Mouse (Mus musculus) heart, embryonic 13.5 days (tissue): ENCODE measurements around the gene Gpr31b. TPM values are rescaled to one million over a fixed set of nuclear protein-coding genes. Genes with fewer than 3 reads are reported as not detected.
"Not testable (repeated sequence)": the region's sequence is repeated elsewhere in the genome, so short reads cannot be mapped to it uniquely, and the experiment has no call there.

Experiments
- ATAC-seq: fragments of 200-750 bp; cut with Nextera tagmentation; 2 replicates; pipeline ENCODE4 v1.8.0; 2017; ENCODE audit warnings: moderate TSS enrichment; ENCODE audit not compliant: insufficient number of reproducible peaks, low FRiP score, low TSS enrichment; ENCODE audit errors: extremely low read depth
- H3K27ac ChIP-seq: fragments of 300-500 bp; sonication (generic); replicated peaks from 2 replicates; pipeline ENCODE4 v1.5.1; 2015; ENCODE audit warnings: moderate library complexity, mild to moderate bottlenecking, inconsistent platforms
- H3K27me3 ChIP-seq: fragments of 300-500 bp; sonication (generic); replicated peaks from 2 replicates; pipeline ENCODE4 v1.6.1; 2015; ENCODE audit warnings: mild to moderate bottlenecking, inconsistent platforms
- H3K36me3 ChIP-seq: fragments of 300-500 bp; sonication (generic); 2 replicates; pipeline ENCODE4 v1.6.1; 2015; ENCODE audit warnings: mild to moderate bottlenecking, inconsistent platforms
- H3K4me1 ChIP-seq: fragments of 300-500 bp; sonication (generic); 2 replicates; pipeline ENCODE4 v1.6.1; 2015; ENCODE audit warnings: inconsistent platforms
- H3K4me2 ChIP-seq: fragments of 300-500 bp; sonication (generic); 2 replicates; pipeline ENCODE4 v1.6.1; 2015; ENCODE audit warnings: inconsistent platforms, mild to moderate bottlenecking, moderate library complexity
- H3K4me3 ChIP-seq: fragments of 300-500 bp; sonication (generic); 2 replicates; pipeline ENCODE4 v1.5.1; 2015; ENCODE audit warnings: moderate library complexity, mild to moderate bottlenecking, inconsistent platforms
- H3K9ac ChIP-seq: fragments of 300-500 bp; sonication (generic); 2 replicates; pipeline ENCODE4 v1.6.1; 2015; ENCODE audit warnings: inconsistent platforms, mild to moderate bottlenecking, moderate library complexity
- H3K9me3 ChIP-seq: fragments of 300-500 bp; sonication (generic); 2 replicates; pipeline ENCODE4 v1.6.1; 2016; ENCODE audit warnings: inconsistent platforms
- WGBS: fragments of 180-500 bp; shearing (Covaris S2); methylation state at CpG from one replicate; pipeline ENCODE4 v1.1.7; 2015; ENCODE audit warnings: mixed read lengths; 5-methylcytosine and 5-hydroxymethylcytosine counted together
- polyA plus RNA-seq: library from polyadenylated mRNA; unstranded; fragments of >200 nt; fragmentation: Nextera tagmentation; extraction: Ambion mirVana; gene quantifications from 2 replicates; pipeline ENCODE4 v1.2.1, GENCODE M21; 2015

Gene Gpr31b
- polyA plus RNA-seq, 1 experiment from 2014 or later, result not detected

DNA sequence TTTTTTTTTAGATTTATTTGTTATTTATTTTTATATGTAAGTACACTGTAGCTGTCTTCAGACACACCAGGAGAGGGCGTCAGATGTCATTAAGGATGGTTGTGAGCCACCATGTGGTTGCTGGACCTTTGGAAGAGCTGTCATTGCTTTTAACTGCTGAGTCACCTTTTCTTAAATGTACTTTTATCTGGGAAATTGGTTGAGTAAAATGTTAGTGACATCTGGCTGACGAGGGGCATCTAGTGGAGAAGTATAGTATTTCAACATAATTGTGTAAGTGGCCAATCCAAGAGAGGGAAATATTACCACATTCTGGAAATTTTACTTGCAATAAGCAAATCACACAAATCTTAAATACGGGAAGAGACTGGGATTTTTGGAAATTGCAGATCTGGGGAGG, 42.2 kb downstream of the Gpr31b start:
- Histone ChIP-seq H3K4me3 (no peak overlapping the region), H3K9ac (no peak overlapping the region), H3K27me3 (no peaks in the 10 kb centered on the region), H3K4me1 (peaks cover 21% of the 10 kb centered on the region), H3K4me2 (peak overlapping the region; percentile 90; the same call in 1 of the 2 replicates), H3K36me3 (peaks cover 46% of the 10 kb centered on the region), H3K9me3 (no peaks in the 10 kb centered on the region), H3K27ac (no peak overlapping the region)
- no peak for ATAC-seq
- WGBS, result 46% methylated on average over 3 of the region's 3 CpGs

GRCm38 (mm10) chr17:13008528-13008927, 43.6 kb downstream of the Gpr31b start:
- no peaks in the 10 kb centered on the region for H3K27me3 ChIP-seq

DNA sequence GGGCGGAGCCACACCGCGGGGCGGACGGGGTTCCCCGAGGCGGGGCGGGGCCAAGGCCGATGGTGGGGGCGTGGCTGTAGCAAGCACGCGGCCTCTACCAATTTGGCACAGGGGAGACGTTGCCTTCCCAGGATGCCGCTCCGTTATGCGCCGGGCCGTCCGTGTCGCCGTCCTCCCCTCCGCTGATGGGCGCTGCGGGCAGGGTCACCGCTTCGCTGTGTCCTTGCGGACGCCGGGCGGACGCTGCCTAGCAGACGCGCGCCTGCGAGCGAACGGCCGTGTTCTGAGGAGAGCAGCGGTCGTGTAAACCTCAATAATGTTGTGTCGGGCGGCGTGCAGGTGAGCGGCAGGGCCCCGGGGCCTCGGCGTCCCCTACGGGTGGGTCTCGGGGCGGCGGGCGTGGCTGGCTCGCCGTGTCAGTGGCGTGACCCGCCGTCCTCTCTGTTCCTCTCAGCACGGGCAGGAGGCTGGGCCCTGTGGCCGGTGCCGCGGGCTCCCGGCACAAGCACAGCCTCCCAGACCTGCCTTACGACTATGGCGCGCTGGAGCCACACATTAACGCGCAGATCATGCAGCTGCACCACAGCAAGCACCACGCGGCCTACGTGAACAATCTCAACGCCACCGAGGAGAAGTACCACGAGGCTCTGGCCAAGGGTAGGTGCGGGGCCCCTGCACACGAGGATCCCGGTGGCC, 44.2 kb downstream of the Gpr31b start:
- ATAC-seq, result peak; percentile 97
- H3K27me3 ChIP-seq, result no peaks in the 10 kb centered on the region
- H3K4me1 ChIP-seq, result peaks cover 21% of the 10 kb centered on the region
- H3K27ac ChIP-seq, result peak overlapping the region; percentile 98
- peak overlapping the region; percentile 94 for H3K9ac ChIP-seq
- H3K4me2 ChIP-seq, result peak overlapping the region; percentile 90
- under 1% methylated on average over 74 of the region's 76 CpGs for WGBS
- no peaks in the 10 kb centered on the region for H3K9me3 ChIP-seq
- H3K4me3 ChIP-seq, result peak overlapping the region; percentile 95
- H3K36me3 ChIP-seq, result peaks cover 26% of the 10 kb centered on the region

More at GRCm38 (mm10) chr17:13008528-13008927, 43.6 kb downstream of the Gpr31b start:
- WGBS, result 2% methylated on average over 10 of the region's 10 CpGs
- ATAC-seq, result no peak
- Histone ChIP-seq H3K4me2 (peak overlapping the region; percentile 90), H3K4me3 (peak overlapping the region; percentile 95), H3K36me3 (peaks cover 33% of the 10 kb centered on the region), H3K4me1 (peaks cover 21% of the 10 kb centered on the region), H3K9me3 (no peaks in the 10 kb centered on the region), H3K27ac (peak overlapping the region; percentile 98), H3K9ac (peak overlapping the region; percentile 94)

DNA sequence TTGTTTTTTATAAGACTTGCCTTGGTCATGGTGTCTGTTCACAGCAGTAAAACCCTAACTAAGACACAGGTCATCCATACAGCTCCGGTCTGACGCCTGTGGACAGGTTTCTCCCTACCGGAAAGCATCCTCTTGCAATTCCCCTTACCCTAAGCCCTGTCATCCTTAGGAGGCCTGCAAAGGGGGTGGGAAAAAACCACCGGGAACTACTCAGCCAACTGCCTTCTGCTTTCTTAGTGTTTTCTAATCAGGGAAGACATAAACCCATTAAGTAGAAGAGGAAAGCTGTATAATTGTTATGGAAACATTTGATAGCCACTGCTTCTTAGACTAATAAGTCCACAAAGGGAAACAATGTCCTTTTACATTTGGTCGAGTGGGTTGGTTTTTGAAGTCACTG, 45.1 kb downstream of the Gpr31b start:
- H3K4me1 ChIP-seq, result peaks cover 21% of the 10 kb centered on the region
- peaks cover 17% of the 10 kb centered on the region for H3K36me3 ChIP-seq
- ATAC-seq, result no peak
- H3K9me3 ChIP-seq, result no peaks in the 10 kb centered on the region
- H3K9ac ChIP-seq, result peak overlapping the region; percentile 80
- WGBS, result 52% methylated on average over 5 of the region's 5 CpGs
- H3K4me3 ChIP-seq, result peak overlapping the region; percentile 95
- peak overlapping the region; percentile 85 for H3K27ac ChIP-seq
- H3K4me2 ChIP-seq, result peak overlapping the region; percentile 90
- no peaks in the 10 kb centered on the region for H3K27me3 ChIP-seq

GRCm38 (mm10) chr17:13006546-13006945, 45.5 kb downstream of the Gpr31b start, which contains the start of gene Sod2:
Sod2 (plus strand) TSS chr17:13006846.
- not testable (repeated sequence) for ATAC-seq, H3K9me3 ChIP-seq, H3K27me3 ChIP-seq
- H3K4me1 ChIP-seq, result peaks cover 21% of the 10 kb centered on the region
- WGBS, result 85% methylated on average over 2 of the region's 2 CpGs
- peaks cover 13% of the 10 kb centered on the region for H3K36me3 ChIP-seq
- peak within 1 kb of the TSS; percentile 95 for H3K4me3 ChIP-seq
- peak within 1 kb of the TSS; percentile 80 for H3K9ac ChIP-seq
- peak within 1 kb of the TSS; percentile 90 for H3K4me2 ChIP-seq
- peak within 1 kb of the TSS; percentile 85 for H3K27ac ChIP-seq

DNA sequence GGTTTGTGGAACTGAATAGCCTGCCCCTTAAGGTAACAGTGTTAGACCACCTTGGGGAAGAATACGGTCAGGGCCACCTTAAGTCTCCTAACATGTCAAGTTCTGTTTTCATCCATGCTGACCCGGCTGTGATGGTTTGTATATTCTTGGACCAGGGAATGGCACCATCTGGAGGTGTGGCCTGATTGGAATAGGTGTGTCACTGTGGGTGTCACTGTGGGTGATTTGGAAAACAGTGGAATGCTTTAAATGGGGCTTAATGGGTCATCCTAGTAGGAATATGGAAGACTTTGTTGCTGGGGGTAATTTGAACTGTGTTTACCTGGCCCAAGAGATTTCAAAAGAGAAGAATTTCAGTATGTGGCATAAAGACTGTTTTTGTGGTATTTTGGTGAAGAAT, 47.7 kb downstream of the Gpr31b start:
- H3K4me3 ChIP-seq, H3K27ac ChIP-seq, H3K9me3 ChIP-seq, H3K27me3 ChIP-seq, H3K9ac ChIP-seq, H3K4me2 ChIP-seq, ATAC-seq, H3K36me3 ChIP-seq: not testable (repeated sequence)
- 70% methylated on average over 2 of the region's 2 CpGs for WGBS
- H3K4me1 ChIP-seq, result peaks cover 17% of the 10 kb centered on the region

- H3K4me3 ChIP-seq, H3K36me3 ChIP-seq, H3K9ac ChIP-seq, H3K27me3 ChIP-seq, H3K9me3 ChIP-seq, H3K4me1 ChIP-seq, H3K27ac ChIP-seq, ATAC-seq, H3K4me2 ChIP-seq: not testable (repeated sequence)
- 86% methylated on average over 5 of the region's 5 CpGs for WGBS
These were observed 49.9 kb downstream of the Gpr31b start for GRCm38 (mm10) chr17:13002243-13002642.

Other genes with a start within 250 kb of the Gpr31b start
- 0.25 and 0.31 TPM in 2 replicates for gene Mas1, start 184.2 kb downstream of the Gpr31b start, polyA plus RNA-seq
- 0.14 TPM in 1 of 2 replicates, not detected in the other for gene Mrgprh, start 176.3 kb downstream of the Gpr31b start, polyA plus RNA-seq
- 0.70 and 1.0 TPM in 2 replicates for gene Pnldc1, start 142.1 kb downstream of the Gpr31b start, polyA plus RNA-seq
- 315 and 348 TPM in 2 replicates for gene Tcp1, start 136.6 kb downstream of the Gpr31b start, polyA plus RNA-seq
- 166 and 194 TPM in 2 replicates for gene Mrpl18, start 136.0 kb downstream of the Gpr31b start, polyA plus RNA-seq
- 0.13 and 0.47 TPM in 2 replicates for gene Acat3, start 111.7 kb downstream of the Gpr31b start, polyA plus RNA-seq
- gene Acat2, start 91.5 kb downstream of the Gpr31b start, polyA plus RNA-seq, result 48.9 and 50.9 TPM in 2 replicates
- 80.5 and 87.0 TPM in 2 replicates for gene Wtap, start 58.1 kb downstream of the Gpr31b start, polyA plus RNA-seq
- gene Sod2, start 45.5 kb downstream of the Gpr31b start, polyA plus RNA-seq, result 305 and 354 TPM in 2 replicates
- gene Tcp10b, start 8.8 kb upstream of the Gpr31b start, polyA plus RNA-seq, result 0.11 TPM in 1 of 2 replicates, not detected in the other
- not detected in 2 replicates for gene Unc93a, start 79.5 kb upstream of the Gpr31b start, polyA plus RNA-seq
- gene Smok2a, start 168.9 kb upstream of the Gpr31b start, polyA plus RNA-seq, result not detected in 2 replicates
- gene Smok2b, start 178.0 kb upstream of the Gpr31b start, polyA plus RNA-seq, result not detected in 2 replicates